Mouse (Mus musculus): ENCODE data around the gene Pcca.

Pcca gene

DNA sequence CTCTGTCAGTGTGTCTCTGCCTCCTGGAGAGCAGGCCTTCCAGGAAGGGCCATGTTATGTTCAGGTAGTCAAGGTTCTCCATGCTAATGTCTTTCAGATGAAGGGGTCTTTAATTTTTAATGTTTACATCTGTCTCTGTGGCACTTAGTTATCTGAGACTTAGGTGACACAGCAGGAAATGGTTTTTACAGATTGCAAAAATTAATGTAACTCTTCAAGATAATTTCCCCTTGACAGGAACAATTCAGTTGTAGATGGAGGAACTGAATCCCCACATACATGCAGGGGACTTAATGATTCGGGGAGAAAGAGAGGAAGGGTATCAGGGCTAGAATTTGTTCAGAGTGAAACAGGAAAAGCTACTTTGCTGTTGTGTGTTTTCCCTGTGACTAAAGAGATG lies 353.2 kb downstream of the Pcca start:
- DNase-seq (ENCODE audit: low spot score) = no peak

DNA sequence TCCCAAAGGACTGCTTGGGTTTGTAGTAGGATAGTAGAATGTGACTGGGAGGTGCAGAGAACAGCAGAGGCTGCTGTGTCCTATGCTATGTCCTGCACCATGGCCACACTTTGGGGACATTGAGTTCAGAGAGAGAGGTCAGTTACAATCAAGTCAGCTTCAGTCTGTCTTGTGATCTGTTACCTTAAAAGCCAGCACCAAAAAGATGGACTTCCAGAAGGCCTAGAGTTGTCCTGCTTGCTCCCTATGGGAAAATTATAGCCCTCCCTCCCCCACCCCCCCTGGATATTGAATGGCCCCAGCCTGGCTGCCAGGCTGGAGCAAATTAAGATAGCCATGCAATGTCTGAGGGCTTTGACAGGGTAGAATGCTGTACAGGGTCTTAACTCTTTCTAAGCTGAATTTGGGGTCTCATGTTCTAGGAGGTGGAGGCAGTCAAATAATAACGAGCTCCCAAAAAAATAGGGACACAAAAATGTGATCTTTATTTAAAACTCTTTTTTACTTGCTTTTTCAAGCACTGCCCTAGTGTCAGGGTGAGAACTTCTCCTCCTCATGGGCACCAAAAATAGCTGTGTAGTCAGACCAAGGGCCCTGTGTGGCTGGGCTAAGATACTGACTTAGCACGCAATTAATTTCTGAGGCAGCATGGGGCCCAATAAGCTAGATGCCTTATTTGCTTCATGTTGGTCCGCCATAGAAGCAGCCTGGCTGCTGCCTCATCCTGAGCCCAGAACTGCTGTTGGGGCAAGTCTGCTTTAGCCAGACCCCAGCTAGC lies 353.8 kb downstream of the Pcca start:
- no peak for DNase-seq (ENCODE audit: low spot score)

- DNase-seq (ENCODE audit: low spot score) = no peak
These were observed 354.4 kb downstream of the Pcca start for GRCm38 (mm10) chr14:122888480-122888872.

GRCm38 (mm10) chr14:122891470-122891968 lies 357.4 kb downstream of the Pcca start:
- DNase-seq (ENCODE audit: low spot score) = no peak

DNA sequence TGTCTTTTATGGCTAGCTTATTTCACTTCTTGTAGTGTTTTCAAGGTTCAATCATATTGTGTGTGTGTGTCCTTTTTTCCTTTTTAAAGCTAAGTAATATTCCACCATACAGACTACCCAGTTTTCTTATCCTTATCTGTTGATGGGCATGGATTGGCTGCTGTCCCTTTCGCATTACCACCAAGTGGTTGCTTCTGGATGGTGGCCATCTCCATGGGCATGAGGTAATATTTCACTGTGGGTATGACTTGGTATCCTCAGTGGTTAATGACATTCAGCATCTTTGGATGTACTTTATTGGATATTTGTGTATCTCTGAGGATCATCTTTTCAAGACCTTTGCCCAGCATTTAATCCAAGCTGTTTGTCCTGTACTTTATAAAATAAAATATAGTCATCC lies 362.0 kb downstream of the Pcca start:
- no peak for DNase-seq (ENCODE audit: low spot score)

- no peak for DNase-seq (ENCODE audit: low spot score)
These were observed 364.4 kb downstream of the Pcca start for GRCm38 (mm10) chr14:122898550-122898949.

GRCm38 (mm10) chr14:122900679-122901078 lies 366.6 kb downstream of the Pcca start:
- DNase-seq (ENCODE audit: low spot score) = no peak

GRCm38 (mm10) chr14:122901177-122901576 lies 367.1 kb downstream of the Pcca start:
- no peak for DNase-seq (ENCODE audit: low spot score)

- DNase-seq (ENCODE audit: low spot score) = no peak
These were observed 367.6 kb downstream of the Pcca start for GRCm38 (mm10) chr14:122901715-122902114.

DNA sequence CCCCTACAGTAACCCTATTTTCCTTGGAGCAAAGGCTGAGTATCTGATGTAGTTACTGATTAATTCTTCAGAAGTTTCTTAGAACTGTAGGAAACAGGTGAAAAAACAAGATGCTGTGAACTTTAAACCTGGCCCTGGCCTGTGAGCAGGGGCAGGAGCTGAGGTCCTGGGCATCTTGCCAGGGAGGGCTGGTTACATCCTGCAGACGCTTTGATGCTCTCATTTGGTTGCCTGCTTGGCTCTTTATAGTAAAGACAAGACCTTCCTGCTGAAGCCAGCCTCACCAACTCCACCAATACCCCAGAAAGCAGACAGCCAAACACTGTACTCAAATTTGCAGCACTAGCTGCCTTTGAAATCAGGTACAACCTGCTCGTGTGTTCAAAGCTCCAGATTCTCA lies 368.0 kb downstream of the Pcca start:
- DNase-seq (ENCODE audit: low spot score) = no peak

DNA sequence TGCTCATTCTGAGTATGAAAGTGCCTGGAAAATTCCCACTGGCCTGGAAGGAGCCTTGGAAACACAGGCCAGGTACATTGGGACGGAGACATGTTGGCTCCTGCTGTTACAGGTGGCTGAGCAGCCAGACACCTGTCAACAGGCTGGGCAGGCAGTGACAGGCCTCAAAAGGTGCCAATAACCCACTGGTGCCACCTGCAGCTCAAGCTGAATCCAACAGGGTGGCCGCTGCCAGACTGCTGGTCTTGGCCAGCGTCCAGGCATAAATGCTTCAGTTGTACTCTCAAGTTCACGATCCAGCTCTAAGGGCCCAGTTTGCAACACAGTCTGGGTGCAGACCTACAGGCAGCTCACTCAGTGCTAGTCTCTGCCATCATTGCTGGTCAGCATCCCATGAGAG lies 368.8 kb downstream of the Pcca start:
- DNase-seq (ENCODE audit: low spot score) = peak; percentile 16

DNA sequence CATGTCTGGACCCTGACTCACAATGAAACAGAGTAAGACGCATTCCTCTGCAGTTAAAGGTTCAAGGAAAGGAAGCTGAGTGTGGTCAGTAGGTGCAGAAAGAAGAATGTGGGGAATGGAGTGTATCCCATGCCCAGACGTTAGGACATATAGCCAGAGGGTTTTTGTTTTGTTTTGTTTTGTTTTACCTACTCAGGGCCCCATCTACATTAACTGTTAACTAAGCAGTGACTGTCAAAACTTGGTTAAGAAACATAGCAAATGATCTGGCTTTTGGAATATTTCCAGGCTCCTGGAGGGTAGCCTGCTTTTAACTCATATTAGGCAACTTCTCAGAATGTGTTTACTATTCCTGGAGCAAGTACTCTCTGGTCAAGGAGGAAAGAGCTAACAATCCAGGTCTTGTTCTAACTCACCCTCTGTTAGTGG lies 369.8 kb downstream of the Pcca start:
- DNase-seq (ENCODE audit: low spot score) = no peak

DNA sequence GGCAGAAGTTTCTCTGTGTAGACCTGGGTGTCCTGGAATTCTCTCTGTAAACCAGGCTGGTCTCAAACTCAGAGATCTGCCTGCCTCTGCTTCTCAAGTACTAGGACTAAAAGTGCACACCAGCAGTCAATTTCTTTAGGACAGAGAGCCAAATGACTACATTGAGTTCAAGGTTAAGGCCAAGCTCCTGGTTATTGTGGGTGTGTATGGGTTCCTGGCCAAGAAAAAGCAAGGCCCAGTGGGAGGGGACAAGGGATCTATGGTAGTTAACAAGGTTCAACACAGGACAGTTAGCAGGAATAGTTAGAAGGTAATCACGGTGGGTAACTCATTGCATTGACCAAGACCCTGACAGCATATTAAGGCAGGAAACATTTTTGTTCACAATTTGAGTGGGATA lies 370.9 kb downstream of the Pcca start:
- DNase-seq (ENCODE audit: low spot score) = no peak

GRCm38 (mm10) chr14:122908075-122908474 lies 374.0 kb downstream of the Pcca start:
- no peak for DNase-seq (ENCODE audit: low spot score)

- no peak for DNase-seq (ENCODE audit: low spot score)
These were observed 375.4 kb downstream of the Pcca start for GRCm38 (mm10) chr14:122909368-122910091.

GRCm38 (mm10) chr14:122911265-122911664 lies 377.1 kb downstream of the Pcca start:
- no peak for DNase-seq (ENCODE audit: low spot score)

DNA sequence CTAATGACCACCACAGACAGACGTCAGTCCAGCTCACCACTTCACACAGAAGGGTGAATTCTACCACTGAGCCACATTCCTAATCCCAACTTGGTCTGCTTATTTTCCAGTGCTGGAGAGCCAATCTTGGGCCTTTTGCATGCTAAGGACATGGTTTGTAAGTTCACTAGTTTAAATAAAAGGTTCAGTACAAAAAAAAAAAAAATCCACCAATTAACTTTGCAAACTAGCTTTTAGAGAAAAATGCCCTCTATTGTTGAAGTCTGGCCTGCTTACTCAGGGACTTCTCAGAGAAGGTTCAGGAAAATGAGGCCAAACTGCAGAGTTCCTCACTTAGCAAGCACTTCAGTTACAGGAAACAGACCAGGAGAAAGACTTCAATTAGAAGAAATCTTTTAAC lies 378.0 kb downstream of the Pcca start:
- no peak for DNase-seq (ENCODE audit: low spot score)

GRCm38 (mm10) chr14:122912812-122913498 lies 378.8 kb downstream of the Pcca start:
- DNase-seq (ENCODE audit: low spot score) = peak; percentile 25

GRCm38 (mm10) chr14:122913657-122914056 lies 379.5 kb downstream of the Pcca start, which contains the start of gene Ggact:
Ggact (minus strand) TSS chr14:122913757.
- DNase-seq (ENCODE audit: low spot score) = no peak

GRCm38 (mm10) chr14:122917676-122918075 lies 383.6 kb downstream of the Pcca start:
- no peak for DNase-seq (ENCODE audit: low spot score)

- no peak for DNase-seq (ENCODE audit: low spot score)
These were observed 385.9 kb downstream of the Pcca start for GRCm38 (mm10) chr14:122920011-122920410.

- no peak for DNase-seq (ENCODE audit: low spot score)
These were observed 402.3 kb downstream of the Pcca start for GRCm38 (mm10) chr14:122936460-122936859.
